Mouse (Mus musculus): ENCODE data around the gene Cabcoco1.

GRCm38 (mm10) chr10:68419893-68420292 is 121.8 kb downstream of the Cabcoco1 start:
- no peak for TF ChIP-seq POLR2A (IDR thresholded peaks at IDR 0.05; ENCODE audit: borderline replicate concordance, low read depth, low read length)
- no peak for TF ChIP-seq CTCF (IDR thresholded peaks at IDR 0.05; ENCODE audit: low read depth, low read length)
